Mouse (Mus musculus) left cerebral cortex, adult 18-20 months (tissue): Measurements from ENCODE around the gene Ltb4r1. TPM values are rescaled to one million over a fixed set of nuclear protein-coding genes. Genes with fewer than 3 reads are reported as not detected.

ENCODE experiments used
- DNase-seq, 2 experiments: peaks; one replicate each; pipeline ENCODE4 v3.0.0; 2021 to 2022; ENCODE audit warnings: low spot score in 2 of 2, mixed read lengths in 1 of 2
- total RNA-seq, 2 experiments: library from RNA; stranded (reverse); gene quantifications; 2 replicates each; pipeline ENCODE4 v1.2.3; 2021

Ltb4r1 gene
- total RNA-seq, 2 experiments from 2014 or later = 0.33 TPM; not detected in 1

GRCm38 (mm10) chr14:55783171-55783957 is 17.6 kb downstream of the Ltb4r1 start:
- no peak for DNase-seq

GRCm38 (mm10) chr14:55783958-55784235 is 18.1 kb downstream of the Ltb4r1 start, which contains the start of gene Adcy4:
Gene Adcy4, minus strand, starts transcription at chr14:55784095.
- DNase-seq = no peak

- no peak for DNase-seq
These were observed 19.4 kb downstream of the Ltb4r1 start for GRCm38 (mm10) chr14:55785195-55785594.

GRCm38 (mm10) chr14:55787731-55788130 is 22.0 kb downstream of the Ltb4r1 start:
- no peak for DNase-seq

- DNase-seq = no peak
These were observed 22.7 kb downstream of the Ltb4r1 start, which contains the start of gene Ripk3 for GRCm38 (mm10) chr14:55788256-55789050. Gene Ripk3, minus strand, starts transcription at chr14:55788865.

GRCm38 (mm10) chr14:55793461-55793860 is 27.7 kb downstream of the Ltb4r1 start:
- DNase-seq = no peak

GRCm38 (mm10) chr14:55793946-55794345 is 28.2 kb downstream of the Ltb4r1 start:
- no peak for DNase-seq

- DNase-seq = no peak
These were observed 29.8 kb downstream of the Ltb4r1 start for GRCm38 (mm10) chr14:55795380-55796163.

GRCm38 (mm10) chr14:55814885-55815284 is 49.1 kb downstream of the Ltb4r1 start:
- DNase-seq = peak; percentile 35 to 48

GRCm38 (mm10) chr14:55815310-55815751 is 49.6 kb downstream of the Ltb4r1 start:
- no peak for DNase-seq

Other genes starting within 250 kb of the Ltb4r1 start
- 1 to 10 TPM in 1 of 2 experiments, under 1 TPM in 1; 0.82 to 1.4 TPM for gene Nrl, start 241.0 kb upstream of the Ltb4r1 start, total RNA-seq
- 10 to 100 TPM; 27.6 to 37.2 TPM for gene Pck2, start 225.7 kb upstream of the Ltb4r1 start, total RNA-seq
- 10 to 100 TPM; 83.6 to 86.8 TPM for gene Dcaf11, start 206.0 kb upstream of the Ltb4r1 start, total RNA-seq
- not detected for gene A730061H03Rik, start 205.6 kb upstream of the Ltb4r1 start, total RNA-seq
- not detected for gene Fitm1, start 190.3 kb upstream of the Ltb4r1 start, total RNA-seq
- gene Psme1, start 187.8 kb upstream of the Ltb4r1 start, total RNA-seq = 10 to 100 TPM; 47.2 to 58.6 TPM
- 10 to 100 TPM; 44.7 to 58.2 TPM for gene Emc9, start 180.7 kb upstream of the Ltb4r1 start, total RNA-seq
- gene Psme2, start 174.8 kb upstream of the Ltb4r1 start, total RNA-seq = 10 to 100 TPM; 59.6 to 65.7 TPM
- gene Rnf31, start 174.3 kb upstream of the Ltb4r1 start, total RNA-seq = 10 to 100 TPM; 42.0 to 46.2 TPM
- 10 to 100 TPM; 11.7 to 11.8 TPM for gene Irf9, start 162.4 kb upstream of the Ltb4r1 start, total RNA-seq
- gene Rec8, start 147.9 kb upstream of the Ltb4r1 start, total RNA-seq = 1 to 10 TPM; 1.7 to 2.7 TPM
- gene Ipo4, start 130.0 kb upstream of the Ltb4r1 start, total RNA-seq = 100 to 1,000 TPM; 106 to 116 TPM
- gene Gm49378, start 128.1 kb upstream of the Ltb4r1 start, total RNA-seq = 1 to 10 TPM; 3.6 to 4.3 TPM
- 10 to 100 TPM; 37.0 to 39.8 TPM for gene Tm9sf1, start 122.2 kb upstream of the Ltb4r1 start, total RNA-seq
- 1 to 10 TPM in 1 of 2 experiments, under 1 TPM in 1; 0.94 to 1.1 TPM for gene Tssk4, start 115.8 kb upstream of the Ltb4r1 start, total RNA-seq
- 10 to 100 TPM; 40.1 to 42.2 TPM for gene Mdp1, start 105.5 kb upstream of the Ltb4r1 start, total RNA-seq
- 10 to 100 TPM; 20.1 to 22.8 TPM for gene Gmpr2, start 94.0 kb upstream of the Ltb4r1 start, total RNA-seq
- 100 to 1,000 TPM; 318 to 349 TPM for gene Nedd8, start 93.8 kb upstream of the Ltb4r1 start, total RNA-seq
- 10 to 100 TPM; 14.8 to 19.7 TPM for gene Tinf2, start 84.1 kb upstream of the Ltb4r1 start, total RNA-seq
- gene Tgm1, start 52.0 kb upstream of the Ltb4r1 start, total RNA-seq = not detected
- 10 to 100 TPM; 47.1 to 51.2 TPM for gene Rabggta, start 43.7 kb upstream of the Ltb4r1 start, total RNA-seq
- 10 to 100 TPM; 86.9 to 88.7 TPM for gene Dhrs1, start 20.3 kb upstream of the Ltb4r1 start, total RNA-seq
- 10 to 100 TPM; 10.7 to 11.6 TPM for gene Nop9, start 20.3 kb upstream of the Ltb4r1 start, total RNA-seq
- gene Cideb, start 7.5 kb upstream of the Ltb4r1 start, total RNA-seq = 1 to 10 TPM; 2.3 to 2.4 TPM
- under 1 TPM; 0.26 to 0.52 TPM for gene Ltb4r2, start 4.5 kb upstream of the Ltb4r1 start, total RNA-seq
- 1 to 10 TPM; 4.9 to 8.6 TPM for gene Adcy4, start 18.1 kb downstream of the Ltb4r1 start, total RNA-seq
- gene Ripk3, start 22.9 kb downstream of the Ltb4r1 start, total RNA-seq = 1 to 10 TPM in 1 of 2 experiments, under 1 TPM in 1; 0.44 to 1.7 TPM
- gene Nfatc4, start 57.2 kb downstream of the Ltb4r1 start, total RNA-seq = 1 to 10 TPM; 3.0 to 3.3 TPM
- gene Nynrin, start 88.0 kb downstream of the Ltb4r1 start, total RNA-seq = 1 to 10 TPM; 6.2 to 9.0 TPM
- gene Cbln3, start 118.4 kb downstream of the Ltb4r1 start, total RNA-seq = under 1 TPM; 0.16 to 0.23 TPM
- gene Khnyn, start 119.0 kb downstream of the Ltb4r1 start, total RNA-seq = 10 to 100 TPM; 12.3 to 13.0 TPM
- gene Sdr39u1, start 134.3 kb downstream of the Ltb4r1 start, total RNA-seq = 100 to 1,000 TPM in 1 of 2 experiments, 10 to 100 TPM in 1; 96.5 to 104 TPM
- not detected for gene Cma1, start 178.7 kb downstream of the Ltb4r1 start, total RNA-seq
- gene Cma2, start 185.0 kb downstream of the Ltb4r1 start, total RNA-seq = not detected